Mouse (Mus musculus) liver, embryonic 15.5 days (tissue): ENCODE data around the gene Palmd. TPM values are rescaled to one million over a fixed set of nuclear protein-coding genes. Genes with fewer than 3 reads are reported as not detected.

Source experiments
- ATAC-seq: fragments of 200-750 bp; cut with Nextera tagmentation; 2 replicates; pipeline ENCODE4 v1.8.0; 2017; ENCODE audit warnings: moderate number of reproducible peaks, mild to moderate bottlenecking, moderate library complexity; ENCODE audit not compliant: insufficient read depth
- H3K27ac ChIP-seq: fragments of 300-500 bp; sonication (generic); replicated peaks from 2 replicates; pipeline ENCODE4 v1.5.1; 2015; ENCODE audit warnings: mild to moderate bottlenecking, inconsistent platforms
- H3K27me3 ChIP-seq: fragments of 300-500 bp; sonication (generic); 2 replicates; pipeline ENCODE4 v1.6.1; 2015; ENCODE audit warnings: mild to moderate bottlenecking, inconsistent platforms
- H3K36me3 ChIP-seq: fragments of 300-500 bp; sonication (generic); replicated peaks from 2 replicates; pipeline ENCODE4 v1.6.1; 2015; ENCODE audit warnings: moderate library complexity, mild to moderate bottlenecking, inconsistent platforms
- H3K4me1 ChIP-seq: fragments of 300-500 bp; sonication (generic); replicated peaks from 2 replicates; pipeline ENCODE4 v1.6.1; 2015; ENCODE audit warnings: inconsistent platforms
- H3K4me2 ChIP-seq: fragments of 300-500 bp; sonication (generic); 2 replicates; pipeline ENCODE4 v1.6.1; 2015; ENCODE audit warnings: moderate library complexity, mild to moderate bottlenecking, inconsistent platforms
- H3K4me3 ChIP-seq: fragments of 300-500 bp; sonication (generic); replicated peaks from 2 replicates; pipeline ENCODE4 v1.5.1; 2015; ENCODE audit warnings: mild to moderate bottlenecking, inconsistent platforms
- H3K9ac ChIP-seq: fragments of 300-500 bp; sonication (generic); 2 replicates; pipeline ENCODE4 v1.6.1; 2015; ENCODE audit warnings: moderate library complexity, mild to moderate bottlenecking, inconsistent platforms
- H3K9me3 ChIP-seq: fragments of 300-500 bp; sonication (generic); replicated peaks from 2 replicates; pipeline ENCODE4 v1.6.1; 2016; ENCODE audit warnings: inconsistent platforms
- WGBS: fragments of 180-500 bp; shearing (Covaris S2); methylation state at CpG from one replicate; pipeline ENCODE4 v1.1.7; 2015; ENCODE audit warnings: mixed read lengths; ENCODE audit not compliant: insufficient replicate concordance; 5-methylcytosine and 5-hydroxymethylcytosine counted together
- polyA plus RNA-seq: library from polyadenylated mRNA; unstranded; fragments of >200 nt; fragmentation: Nextera tagmentation; extraction: Ambion mirVana; gene quantifications from 2 replicates; pipeline ENCODE4 v1.2.1, GENCODE M21; 2015

The Palmd gene
- polyA plus RNA-seq, 1 experiment from 2014 or later: 3.5 TPM

DNA sequence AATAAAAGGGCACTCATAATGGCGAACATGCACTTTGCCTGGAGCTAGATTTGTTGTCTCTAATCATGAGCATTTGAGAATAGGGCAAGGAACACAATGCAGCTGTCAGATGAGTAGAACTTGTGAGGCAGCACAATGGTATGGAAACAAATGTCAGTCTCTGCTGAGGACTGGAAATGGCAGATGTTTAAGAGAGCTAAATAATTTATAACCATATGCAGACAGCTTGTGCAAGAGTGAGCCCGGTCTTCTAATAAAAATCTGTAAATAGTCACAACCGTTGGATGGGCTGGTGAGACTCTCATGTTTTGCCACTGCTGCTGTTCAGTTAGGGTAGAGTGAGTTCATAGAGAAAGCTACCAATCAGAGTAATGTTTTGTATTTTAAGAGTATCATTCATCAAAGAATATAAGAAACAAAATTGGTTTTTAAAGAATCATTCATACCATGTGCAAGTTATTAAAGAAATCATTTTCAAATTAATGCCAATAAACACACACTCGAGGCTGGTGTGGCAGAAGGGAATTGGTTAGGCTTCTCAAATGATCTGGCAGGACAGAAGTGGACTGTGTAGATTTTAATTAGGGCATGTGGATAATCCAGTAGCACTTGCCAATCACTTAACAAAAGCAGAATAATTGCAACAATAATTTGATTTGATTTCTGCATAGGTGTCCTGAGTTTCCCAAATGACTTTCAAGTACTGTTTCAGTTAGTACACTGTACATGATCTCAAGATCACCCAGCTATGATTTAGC lies 31.7 kb downstream of the Palmd start:
- Histone ChIP-seq H3K9me3 (no peaks in the 10 kb centered on the region), H3K27me3 (no peaks in the 10 kb centered on the region), H3K36me3 (no peaks in the 10 kb centered on the region), H3K4me3 (no peak overlapping the region), H3K9ac (no peak overlapping the region), H3K4me2 (no peak overlapping the region), H3K4me1 (no peaks in the 10 kb centered on the region), H3K27ac (no peak overlapping the region)
- ATAC-seq: no peak
- WGBS: 55% methylated on average over 4 of the region's 4 CpGs

DNA sequence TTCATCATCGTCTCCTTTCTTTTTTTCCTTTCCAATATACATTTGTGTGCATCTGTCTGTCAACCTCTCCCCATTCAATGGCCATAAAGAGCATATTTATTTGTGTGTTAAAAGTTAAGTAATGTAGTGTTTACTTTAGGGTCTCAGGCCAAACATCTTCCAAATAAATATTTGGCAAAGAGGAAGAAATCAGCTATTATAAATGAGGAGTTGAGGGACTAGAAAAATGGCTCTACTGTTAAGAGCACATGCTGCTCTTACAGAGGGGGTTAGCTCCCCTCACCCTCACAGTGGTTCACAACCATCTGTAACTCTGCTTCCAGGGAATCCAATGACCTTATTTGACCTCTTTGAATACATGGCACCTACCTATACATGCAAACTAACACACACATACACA lies 35.6 kb downstream of the Palmd start:
- no peaks in the 10 kb centered on the region for H3K4me1 ChIP-seq
- no peak for ATAC-seq
- H3K36me3 ChIP-seq: no peaks in the 10 kb centered on the region
- H3K27me3 ChIP-seq: no peaks in the 10 kb centered on the region
- no peak overlapping the region for H3K4me3 ChIP-seq
- 55% methylated on average over 1 of the region's 1 CpGs for WGBS
- H3K9ac ChIP-seq: no peak overlapping the region
- no peaks in the 10 kb centered on the region for H3K9me3 ChIP-seq
- H3K4me2 ChIP-seq: no peak overlapping the region
- H3K27ac ChIP-seq: no peak overlapping the region

GRCm38 (mm10) chr3:116928994-116929393 lies 39.8 kb downstream of the Palmd start:
- Histone ChIP-seq H3K4me2 (no peak overlapping the region), H3K4me3 (no peak overlapping the region), H3K4me1 (no peaks in the 10 kb centered on the region), H3K36me3 (no peaks in the 10 kb centered on the region), H3K9ac (no peak overlapping the region), H3K27ac (no peak overlapping the region), H3K27me3 (no peaks in the 10 kb centered on the region), H3K9me3 (no peaks in the 10 kb centered on the region)
- 63% methylated on average over 4 of the region's 4 CpGs for WGBS
- ATAC-seq: no peak

DNA sequence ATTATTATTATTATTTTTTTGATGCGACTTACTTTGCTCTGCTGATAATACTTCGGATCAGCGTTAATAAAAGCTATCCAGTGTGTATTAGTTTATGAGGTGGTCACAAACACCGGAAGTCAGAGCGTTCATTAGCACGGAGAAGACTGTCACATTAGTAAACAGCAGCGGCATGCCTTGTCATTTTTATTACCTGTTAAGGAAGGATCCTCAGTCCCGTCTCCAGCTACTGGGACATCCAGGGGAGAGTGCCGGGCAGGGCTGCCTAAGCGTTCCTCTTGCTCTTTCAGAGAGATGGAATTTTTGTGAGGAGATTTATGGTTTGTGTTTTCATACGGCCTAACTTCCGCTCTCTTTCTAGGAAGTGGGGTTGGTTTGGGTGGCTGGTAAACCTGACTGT lies 45.7 kb downstream of the Palmd start:
- no peak overlapping the region for H3K4me2 ChIP-seq
- WGBS: 61% methylated on average over 12 of the region's 12 CpGs
- no peak for ATAC-seq
- no peaks in the 10 kb centered on the region for H3K4me1 ChIP-seq
- no peaks in the 10 kb centered on the region for H3K9me3 ChIP-seq
- H3K27me3 ChIP-seq: no peaks in the 10 kb centered on the region
- no peak overlapping the region for H3K4me3 ChIP-seq
- H3K27ac ChIP-seq: no peak overlapping the region
- no peak overlapping the region for H3K9ac ChIP-seq
- H3K36me3 ChIP-seq: no peaks in the 10 kb centered on the region

DNA sequence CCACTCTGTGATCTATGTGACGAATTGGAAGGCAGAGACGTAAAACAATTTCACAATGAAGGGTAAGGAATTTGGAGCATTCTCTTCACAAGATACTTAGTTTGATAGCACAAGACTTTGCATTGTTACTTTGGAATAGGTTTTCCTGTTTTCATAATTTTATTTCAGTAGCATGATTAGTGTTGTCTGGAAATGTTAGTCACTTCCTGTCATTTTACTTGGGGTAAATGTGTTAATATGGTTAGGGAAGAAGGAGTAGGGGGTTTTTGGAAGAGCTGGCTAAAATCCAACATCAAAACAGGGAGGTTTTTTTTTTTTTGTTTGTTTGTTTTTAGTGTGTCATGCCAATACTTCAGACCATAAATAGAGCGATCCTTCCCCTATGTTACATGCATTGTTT lies 47.3 kb downstream of the Palmd start:
- 69% methylated on average over 3 of the region's 3 CpGs for WGBS
- no peak overlapping the region for H3K27ac ChIP-seq
- H3K4me2 ChIP-seq: no peak overlapping the region
- no peak overlapping the region for H3K4me3 ChIP-seq
- no peaks in the 10 kb centered on the region for H3K9me3 ChIP-seq
- ATAC-seq: no peak
- H3K36me3 ChIP-seq: no peaks in the 10 kb centered on the region
- no peaks in the 10 kb centered on the region for H3K4me1 ChIP-seq
- no peak overlapping the region for H3K9ac ChIP-seq
- no peaks in the 10 kb centered on the region for H3K27me3 ChIP-seq

DNA sequence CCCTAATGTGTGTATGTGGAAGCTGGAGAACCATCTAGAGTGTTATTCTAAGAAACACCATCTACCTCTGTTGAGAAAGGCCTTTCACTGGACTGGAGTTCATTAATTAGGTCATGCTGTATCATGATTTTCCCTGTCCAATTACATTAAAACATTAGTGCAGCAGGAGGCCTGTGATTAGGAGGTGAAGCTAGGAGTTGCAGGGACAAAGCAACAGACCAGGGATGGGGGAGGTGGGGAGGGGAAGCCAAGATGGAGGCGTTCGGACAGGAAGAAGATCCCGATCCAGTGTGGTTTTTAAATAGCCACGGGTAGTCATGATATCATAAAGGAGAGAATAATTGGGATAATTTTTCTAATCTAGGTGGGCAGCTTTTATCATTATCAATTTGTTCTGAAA lies 51.8 kb downstream of the Palmd start:
- Histone ChIP-seq H3K4me1 (no peaks in the 10 kb centered on the region), H3K27ac (no peak overlapping the region), H3K4me2 (no peak overlapping the region), H3K36me3 (no peaks in the 10 kb centered on the region), H3K27me3 (no peaks in the 10 kb centered on the region), H3K4me3 (no peak overlapping the region), H3K9ac (no peak overlapping the region), H3K9me3 (no peaks in the 10 kb centered on the region)
- 67% methylated on average over 4 of the region's 4 CpGs for WGBS
- no peak for ATAC-seq

- ATAC-seq: no peak
- no peak overlapping the region for H3K9ac ChIP-seq
- no peak overlapping the region for H3K4me3 ChIP-seq
- no peaks in the 10 kb centered on the region for H3K4me1 ChIP-seq
- WGBS: 56% methylated on average over 3 of the region's 3 CpGs
- H3K27me3 ChIP-seq: no peaks in the 10 kb centered on the region
- H3K9me3 ChIP-seq: no peaks in the 10 kb centered on the region
- H3K4me2 ChIP-seq: no peak overlapping the region
- H3K27ac ChIP-seq: no peak overlapping the region
- H3K36me3 ChIP-seq: no peaks in the 10 kb centered on the region
Observed at GRCm38 (mm10) chr3:116914931-116915330, 53.9 kb downstream of the Palmd start.

GRCm38 (mm10) chr3:116914374-116914773 lies 54.4 kb downstream of the Palmd start:
- ATAC-seq: no peak
- WGBS: 53% methylated on average over 6 of the region's 6 CpGs
- Histone ChIP-seq H3K27me3 (no peaks in the 10 kb centered on the region), H3K9ac (no peak overlapping the region), H3K4me3 (no peak overlapping the region), H3K27ac (no peak overlapping the region), H3K4me1 (no peaks in the 10 kb centered on the region), H3K36me3 (no peaks in the 10 kb centered on the region), H3K9me3 (no peaks in the 10 kb centered on the region), H3K4me2 (no peak overlapping the region)

DNA sequence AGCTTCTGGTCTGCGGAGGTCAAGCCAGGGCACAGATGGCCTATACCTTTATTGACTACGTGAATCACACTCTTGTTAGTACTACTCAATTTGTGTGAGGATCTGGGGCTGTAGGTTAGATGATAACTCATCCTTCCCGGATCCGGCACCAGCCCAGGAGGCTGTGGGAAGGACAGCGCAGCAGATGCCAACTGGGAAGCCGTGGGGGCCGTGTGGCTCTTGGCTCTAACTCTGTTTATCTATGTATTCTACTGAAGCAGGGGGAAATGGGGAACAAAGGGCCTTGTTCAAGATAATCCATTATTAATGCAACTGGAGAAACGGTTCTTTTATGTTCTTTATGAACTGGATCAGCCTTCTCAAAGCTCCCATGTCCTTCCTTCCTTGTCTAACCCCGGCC lies 62.2 kb downstream of the Palmd start:
- WGBS: 86% methylated on average over 9 of the region's 9 CpGs

DNA sequence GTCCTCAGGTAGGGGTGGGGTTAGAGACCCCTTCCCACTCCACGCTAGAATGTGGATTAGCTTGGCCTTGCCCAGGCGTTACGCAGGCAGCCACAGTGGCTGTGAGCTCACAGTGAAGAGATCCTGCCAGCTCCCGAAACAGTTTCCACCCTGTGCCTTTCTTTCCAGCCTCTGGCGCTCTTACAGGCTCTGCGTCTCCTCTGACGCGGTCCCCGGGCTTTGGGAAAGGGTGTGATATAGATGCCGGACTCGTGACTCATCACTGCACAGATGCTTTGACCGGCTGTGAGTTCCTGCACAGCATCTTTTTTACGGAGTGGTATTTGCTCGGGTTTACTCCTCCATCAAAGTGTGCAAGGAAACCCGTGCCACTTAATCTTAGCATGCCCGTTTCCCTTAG lies 62.9 kb downstream of the Palmd start:
- no peak overlapping the region for H3K4me3 ChIP-seq
- H3K9ac ChIP-seq: no peak overlapping the region
- no peak overlapping the region for H3K4me2 ChIP-seq
- H3K4me1 ChIP-seq: no peaks in the 10 kb centered on the region
- ATAC-seq: no peak
- H3K36me3 ChIP-seq: peaks cover 68% of the 10 kb centered on the region
- no peak overlapping the region for H3K27ac ChIP-seq
- no peaks in the 10 kb centered on the region for H3K9me3 ChIP-seq
- H3K27me3 ChIP-seq: no peaks in the 10 kb centered on the region
- 91% methylated on average over 16 of the region's 16 CpGs for WGBS

More for the DNA sequence above, 62.2 kb downstream of the Palmd start:
- Histone ChIP-seq H3K27me3 (no peaks in the 10 kb centered on the region), H3K4me1 (no peaks in the 10 kb centered on the region), H3K9me3 (no peaks in the 10 kb centered on the region), H3K4me3 (no peak overlapping the region), H3K4me2 (no peak overlapping the region), H3K27ac (no peak overlapping the region), H3K9ac (no peak overlapping the region), H3K36me3 (peaks cover 61% of the 10 kb centered on the region)
- ATAC-seq: no peak

DNA sequence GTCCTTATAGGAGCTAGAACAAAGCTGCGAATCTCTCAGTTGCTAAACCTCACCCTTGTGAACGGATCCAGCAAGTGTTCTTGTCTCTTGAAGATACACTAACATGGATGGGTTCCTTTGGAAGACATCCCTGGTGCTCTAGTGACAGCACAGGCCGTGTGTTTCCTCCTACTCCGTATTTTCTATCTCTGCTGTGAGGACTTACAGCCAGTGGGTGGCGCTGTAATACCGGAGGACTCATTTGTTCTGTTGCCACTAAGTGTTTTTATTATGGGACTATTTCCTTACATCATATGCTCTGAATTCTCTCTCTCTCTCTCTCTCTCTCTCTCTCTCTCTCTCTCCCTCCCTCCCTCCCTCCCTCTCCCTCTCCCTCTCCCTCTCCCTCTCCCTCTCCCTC lies 64.6 kb downstream of the Palmd start:
- Histone ChIP-seq H3K9me3 (no peaks in the 10 kb centered on the region), H3K4me1 (no peaks in the 10 kb centered on the region)
- 48% methylated on average over 6 of the region's 6 CpGs for WGBS

DNA sequence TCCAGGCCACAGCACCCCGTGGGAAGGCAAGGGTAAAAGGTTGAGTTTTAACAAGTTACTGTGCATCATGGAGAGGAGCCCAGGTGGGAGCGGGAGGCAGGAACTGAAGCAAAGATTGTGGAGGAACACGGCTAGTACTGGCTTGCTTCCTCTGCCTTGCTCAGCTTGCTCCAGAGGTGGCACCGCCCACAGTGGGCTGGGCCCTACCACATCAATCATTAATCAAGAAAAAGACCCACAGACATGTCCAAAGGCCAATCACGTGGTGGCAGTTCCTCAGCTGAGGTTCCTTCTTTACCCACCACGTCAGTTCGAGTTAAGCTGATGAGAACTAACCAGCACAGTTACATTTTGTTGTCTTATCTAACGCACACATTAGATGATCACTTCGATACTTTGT lies 75.9 kb downstream of the Palmd start:
- H3K36me3 ChIP-seq: peaks cover 88% of the 10 kb centered on the region
- no peaks in the 10 kb centered on the region for H3K4me1 ChIP-seq
- no peak overlapping the region for H3K9ac ChIP-seq
- no peak overlapping the region for H3K4me3 ChIP-seq
- H3K4me2 ChIP-seq: no peak overlapping the region
- H3K27me3 ChIP-seq: no peaks in the 10 kb centered on the region
- H3K9me3 ChIP-seq: no peaks in the 10 kb centered on the region
- WGBS: 51% methylated on average over 9 of the region's 9 CpGs
- H3K27ac ChIP-seq: no peak overlapping the region
- ATAC-seq: peak; percentile 68

More for the DNA sequence above, 64.6 kb downstream of the Palmd start:
- no peaks in the 10 kb centered on the region for H3K27me3 ChIP-seq
- no peak overlapping the region for H3K4me3 ChIP-seq
- H3K4me2 ChIP-seq: no peak overlapping the region
- no peak overlapping the region for H3K27ac ChIP-seq
- no peak for ATAC-seq
- peaks cover 85% of the 10 kb centered on the region for H3K36me3 ChIP-seq
- no peak overlapping the region for H3K9ac ChIP-seq
